Mouse (Mus musculus): Measurements from ENCODE around the gene Tmprss11g. TPM values are rescaled to one million over a fixed set of nuclear protein-coding genes. Genes with fewer than 3 reads are reported as not detected.

The Tmprss11g gene
- polyA plus RNA-seq, 2 experiments: not detected

DNA sequence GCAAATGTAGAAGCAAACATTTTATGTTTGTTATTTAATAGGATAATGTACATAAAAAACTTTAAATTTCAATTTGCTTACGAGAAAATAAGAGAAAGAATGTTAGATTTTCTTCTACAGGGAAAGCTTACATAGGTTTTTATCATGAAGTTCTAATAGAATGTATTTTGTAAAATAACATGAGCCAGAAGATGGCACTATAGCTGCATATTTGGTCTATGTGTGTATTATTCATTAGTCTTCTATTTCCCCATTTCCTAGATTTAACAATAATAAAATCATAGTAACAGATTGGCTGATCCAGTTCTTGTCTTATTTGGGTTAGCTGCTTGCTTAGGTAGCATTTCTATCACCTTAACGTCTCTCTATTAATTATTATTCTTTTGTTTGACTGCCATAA lies 35.8 kb downstream of the Tmprss11g start:
- Histone ChIP-seq H3K4me3 (replicated peaks; ENCODE audit: low read length) (no peak overlapping the region), H3K4me2 (replicated peaks; ENCODE audit: low read depth, low read length, severe bottlenecking) (no peak overlapping the region), H3K27ac (replicated peaks; ENCODE audit: low read depth, low read length) (no peak overlapping the region), H3K4me1 (ENCODE audit: control insufficient read depth, insufficient read depth, low read length) (no peaks in the 10 kb centered on the region), H3K9ac (ENCODE audit: low read depth, low read length, severe bottlenecking) (no peak overlapping the region), H3K27me3 (ENCODE audit: control insufficient read depth, insufficient read depth, low read length) (no peaks in the 10 kb centered on the region), H3K36me3 (ENCODE audit: control insufficient read depth, insufficient read depth, low read length) (no peaks in the 10 kb centered on the region), H3K9me3 (ENCODE audit: control insufficient read depth, low read length) (no peaks in the 10 kb centered on the region)
- TF ChIP-seq POLR2A (IDR thresholded peaks at IDR 0.05; ENCODE audit: borderline replicate concordance, extremely low read depth, insufficient read depth, insufficient read length): no peak
- no peak for ATAC-seq (ENCODE audit: low FRiP score, low read depth)
- peak; percentile 53 for DNase-seq (ENCODE audit: low spot score)
- 77% methylated on average over 2 of the region's 2 CpGs for WGBS

DNA sequence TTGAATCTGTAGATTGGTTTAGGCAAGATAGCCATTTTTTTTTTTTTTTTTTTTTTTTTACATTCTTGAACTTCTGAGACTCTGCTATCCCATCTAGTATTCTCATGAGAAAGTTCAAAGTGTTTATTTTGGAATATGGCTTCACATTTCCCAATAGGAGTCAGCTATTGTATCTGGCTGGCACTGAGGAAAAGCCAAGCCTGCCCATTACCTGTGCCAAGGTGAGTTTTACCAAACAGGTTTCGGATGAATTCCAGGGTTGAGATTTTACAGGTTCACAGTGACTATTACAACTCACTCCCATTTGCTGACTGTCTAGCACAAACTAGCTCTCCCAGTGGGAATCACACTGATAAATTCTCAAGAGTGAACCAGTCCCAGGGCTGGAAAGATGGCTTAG lies 36.4 kb downstream of the Tmprss11g start:
- no peak for TF ChIP-seq POLR2A (IDR thresholded peaks at IDR 0.05; ENCODE audit: borderline replicate concordance, extremely low read depth, insufficient read depth, insufficient read length)
- Histone ChIP-seq H3K27ac (replicated peaks; ENCODE audit: low read depth, low read length) (no peak overlapping the region), H3K27me3 (ENCODE audit: control insufficient read depth, insufficient read depth, low read length) (no peaks in the 10 kb centered on the region), H3K4me1 (ENCODE audit: control insufficient read depth, insufficient read depth, low read length) (no peaks in the 10 kb centered on the region), H3K9ac (ENCODE audit: low read depth, low read length, severe bottlenecking) (no peak overlapping the region), H3K4me2 (replicated peaks; ENCODE audit: low read depth, low read length, severe bottlenecking) (no peak overlapping the region), H3K9me3 (ENCODE audit: control insufficient read depth, low read length) (no peaks in the 10 kb centered on the region), H3K4me3 (replicated peaks; ENCODE audit: low read length) (no peak overlapping the region), H3K36me3 (ENCODE audit: control insufficient read depth, insufficient read depth, low read length) (no peaks in the 10 kb centered on the region)
- no peak for ATAC-seq (ENCODE audit: low FRiP score, low read depth)
- 86% methylated on average over 1 of the region's 1 CpGs for WGBS
- no peak for DNase-seq (ENCODE audit: low spot score)

DNA sequence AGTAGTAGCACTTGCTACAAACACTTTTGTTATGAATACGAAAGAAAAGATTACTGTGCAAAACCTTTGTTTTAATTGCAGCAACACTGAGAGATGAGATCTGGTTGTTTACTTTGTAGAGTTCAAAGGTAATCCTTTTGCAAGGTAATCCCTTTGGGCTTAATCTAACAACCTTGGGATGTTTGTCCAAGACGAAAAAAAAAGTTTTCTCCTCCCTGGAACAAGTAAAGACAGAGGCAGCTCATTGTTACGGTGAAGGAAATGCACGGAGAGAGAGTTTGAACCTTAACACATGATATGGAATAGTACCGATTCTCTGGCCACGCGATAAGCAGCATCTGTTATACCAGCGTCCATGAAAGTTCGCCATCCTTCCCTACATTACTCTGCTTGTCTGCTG lies 44.5 kb downstream of the Tmprss11g start:
- no peaks in the 10 kb centered on the region for H3K9me3 ChIP-seq (ENCODE audit: control insufficient read depth, low read length)
- H3K36me3 ChIP-seq (ENCODE audit: control insufficient read depth, insufficient read depth, low read length): no peaks in the 10 kb centered on the region
- no peak for TF ChIP-seq POLR2A (IDR thresholded peaks at IDR 0.05; ENCODE audit: borderline replicate concordance, extremely low read depth, insufficient read depth, insufficient read length)
- H3K4me2 ChIP-seq (replicated peaks; ENCODE audit: low read depth, low read length, severe bottlenecking): no peak overlapping the region
- no peak overlapping the region for H3K27ac ChIP-seq (replicated peaks; ENCODE audit: low read depth, low read length)
- ATAC-seq (ENCODE audit: low FRiP score, low read depth) (no peak), DNase-seq (ENCODE audit: low spot score) (no peak)
- WGBS: 87% methylated on average over 9 of the region's 9 CpGs
- H3K27me3 ChIP-seq (ENCODE audit: control insufficient read depth, insufficient read depth, low read length): no peaks in the 10 kb centered on the region
- no peak overlapping the region for H3K9ac ChIP-seq (ENCODE audit: low read depth, low read length, severe bottlenecking)
- H3K4me1 ChIP-seq (ENCODE audit: control insufficient read depth, insufficient read depth, low read length): no peaks in the 10 kb centered on the region
- H3K4me3 ChIP-seq (replicated peaks; ENCODE audit: low read length): no peak overlapping the region

DNA sequence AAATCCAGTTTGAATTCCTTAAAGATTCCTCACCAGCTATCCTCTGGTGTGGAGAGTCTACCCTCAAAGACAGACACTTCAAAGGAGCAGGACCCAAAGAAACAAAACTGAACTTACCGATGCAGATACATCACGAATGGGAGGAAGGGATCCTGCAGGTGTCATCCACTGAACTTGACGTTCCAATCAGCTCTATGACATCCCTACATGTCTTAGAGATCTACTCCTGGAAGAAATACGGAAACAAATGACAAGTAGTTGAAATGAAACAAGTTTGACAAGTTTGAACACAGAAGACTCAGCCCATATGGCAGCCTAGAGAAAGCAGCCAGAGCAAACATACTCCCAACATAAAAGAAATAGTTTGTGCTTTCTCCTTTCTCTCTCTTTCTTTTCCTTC lies 49.5 kb downstream of the Tmprss11g start, which contains the start of gene Tmprss11a:
Tmprss11a (minus strand) TSS at position 101 of the 400 bp plus-strand sequence.
- no peak for TF ChIP-seq POLR2A (IDR thresholded peaks at IDR 0.05; ENCODE audit: borderline replicate concordance, extremely low read depth, insufficient read depth, insufficient read length)
- WGBS: 69% methylated on average over 4 of the region's 4 CpGs
- no peak for ATAC-seq (ENCODE audit: low FRiP score, low read depth)
- Histone ChIP-seq H3K36me3 (ENCODE audit: control insufficient read depth, insufficient read depth, low read length) (no peaks in the 10 kb centered on the region), H3K27ac (replicated peaks; ENCODE audit: low read depth, low read length) (no peak within 1 kb of the TSS), H3K4me2 (replicated peaks; ENCODE audit: low read depth, low read length, severe bottlenecking) (no peak within 1 kb of the TSS), H3K4me1 (ENCODE audit: control insufficient read depth, insufficient read depth, low read length) (no peaks in the 10 kb centered on the region), H3K9ac (ENCODE audit: low read depth, low read length, severe bottlenecking) (no peak within 1 kb of the TSS), H3K27me3 (ENCODE audit: control insufficient read depth, insufficient read depth, low read length) (no peaks in the 10 kb centered on the region), H3K9me3 (ENCODE audit: control insufficient read depth, low read length) (no peaks in the 10 kb centered on the region), H3K4me3 (replicated peaks; ENCODE audit: low read length) (no peak within 1 kb of the TSS)
- DNase-seq (ENCODE audit: low spot score): no peak

DNA sequence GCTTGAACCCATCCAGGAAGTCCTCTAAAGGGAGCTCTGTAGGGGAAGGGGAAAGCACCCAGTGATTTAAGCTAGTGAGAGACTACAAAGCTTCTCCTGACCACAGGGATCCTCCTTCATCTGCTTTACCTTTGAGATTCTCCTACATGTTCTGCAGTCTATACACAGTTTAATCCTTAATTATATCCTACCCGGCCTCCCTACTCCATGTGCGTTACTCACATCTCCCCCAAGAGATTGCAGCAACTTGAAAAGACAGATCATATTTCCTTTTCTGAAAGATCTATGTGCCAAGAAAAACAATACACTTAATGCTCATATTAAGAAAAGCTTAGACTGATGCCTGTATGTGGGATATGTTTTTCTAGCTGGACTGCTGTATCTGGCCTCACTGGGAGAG lies 79.1 kb downstream of the Tmprss11g start:
- Histone ChIP-seq H3K27ac (replicated peaks; ENCODE audit: low read depth, low read length) (no peak overlapping the region), H3K9ac (ENCODE audit: low read depth, low read length, severe bottlenecking) (no peak overlapping the region), H3K4me1 (ENCODE audit: control insufficient read depth, insufficient read depth, low read length) (no peaks in the 10 kb centered on the region), H3K9me3 (ENCODE audit: control insufficient read depth, low read length) (no peaks in the 10 kb centered on the region), H3K36me3 (ENCODE audit: control insufficient read depth, insufficient read depth, low read length) (no peaks in the 10 kb centered on the region), H3K4me2 (replicated peaks; ENCODE audit: low read depth, low read length, severe bottlenecking) (no peak overlapping the region), H3K4me3 (replicated peaks; ENCODE audit: low read length) (no peak overlapping the region), H3K27me3 (ENCODE audit: control insufficient read depth, insufficient read depth, low read length) (no peaks in the 10 kb centered on the region)
- WGBS: 52% methylated on average over 2 of the region's 2 CpGs
- DNase-seq (ENCODE audit: low spot score): no peak
- ATAC-seq (ENCODE audit: low FRiP score, low read depth): no peak
- no peak for TF ChIP-seq POLR2A (IDR thresholded peaks at IDR 0.05; ENCODE audit: borderline replicate concordance, extremely low read depth, insufficient read depth, insufficient read length)

DNA sequence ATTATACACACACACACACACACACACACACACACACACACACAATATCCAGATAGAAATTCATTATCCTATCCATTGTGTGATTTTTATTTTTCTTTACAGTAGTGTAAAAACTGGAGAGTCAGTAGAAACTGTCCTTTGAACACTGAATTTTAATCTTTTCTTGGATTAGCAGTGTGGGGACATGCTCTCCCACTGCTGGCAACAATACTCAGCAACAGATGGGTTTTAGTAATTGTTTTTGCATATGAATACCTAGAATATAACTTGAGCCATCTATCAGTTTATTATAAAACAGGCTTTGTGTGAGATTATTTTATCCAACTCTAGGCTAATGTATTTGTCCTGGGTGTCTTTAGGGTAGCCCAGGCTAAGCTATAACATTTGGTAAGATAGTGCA lies 79.9 kb downstream of the Tmprss11g start:
- Histone ChIP-seq H3K4me1 (ENCODE audit: control insufficient read depth, insufficient read depth, low read length) (no peaks in the 10 kb centered on the region), H3K27ac (replicated peaks; ENCODE audit: low read depth, low read length) (no peak overlapping the region), H3K4me3 (replicated peaks; ENCODE audit: low read length) (no peak overlapping the region), H3K4me2 (replicated peaks; ENCODE audit: low read depth, low read length, severe bottlenecking) (no peak overlapping the region), H3K9me3 (ENCODE audit: control insufficient read depth, low read length) (no peaks in the 10 kb centered on the region), H3K36me3 (ENCODE audit: control insufficient read depth, insufficient read depth, low read length) (no peaks in the 10 kb centered on the region), H3K27me3 (ENCODE audit: control insufficient read depth, insufficient read depth, low read length) (no peaks in the 10 kb centered on the region), H3K9ac (ENCODE audit: low read depth, low read length, severe bottlenecking) (no peak overlapping the region)
- DNase-seq (ENCODE audit: low spot score) (no peak), ATAC-seq (ENCODE audit: low FRiP score, low read depth) (no peak)
- TF ChIP-seq POLR2A (IDR thresholded peaks at IDR 0.05; ENCODE audit: borderline replicate concordance, extremely low read depth, insufficient read depth, insufficient read length): no peak

Other genes starting within 250 kb of the Tmprss11g start
- not detected in 2 replicates for gene Tmprss11c, start 229.3 kb downstream of the Tmprss11g start, polyA plus RNA-seq (2012; rRNA removed)
- not detected in 2 replicates for gene Tmprss11c, start 229.3 kb downstream of the Tmprss11g start, polyA plus RNA-seq (2014; fragmentation: Nextera tagmentation; extraction: Ambion mirVana)
- gene Tmprss11d, start 145.2 kb downstream of the Tmprss11g start, polyA plus RNA-seq (2012; rRNA removed): not detected in 2 replicates
- not detected in 2 replicates for gene Tmprss11d, start 145.2 kb downstream of the Tmprss11g start, polyA plus RNA-seq (2014; fragmentation: Nextera tagmentation; extraction: Ambion mirVana)
- gene Tmprss11a, start 49.6 kb downstream of the Tmprss11g start, polyA plus RNA-seq (2012; rRNA removed): not detected in 2 replicates
- gene Tmprss11a, start 49.6 kb downstream of the Tmprss11g start, polyA plus RNA-seq (2014; fragmentation: Nextera tagmentation; extraction: Ambion mirVana): not detected in 2 replicates
- gene Tmprss11f, start 113.8 kb upstream of the Tmprss11g start, polyA plus RNA-seq (2012; rRNA removed): 0.01 and 0.03 TPM in 2 replicates
- gene Tmprss11f, start 113.8 kb upstream of the Tmprss11g start, polyA plus RNA-seq (2014; fragmentation: Nextera tagmentation; extraction: Ambion mirVana): 0.10 and 0.12 TPM in 2 replicates
- 0.03 and 0.04 TPM in 2 replicates for gene Tmprss11b, start 157.8 kb upstream of the Tmprss11g start, polyA plus RNA-seq (2012; rRNA removed)
- gene Tmprss11b, start 157.8 kb upstream of the Tmprss11g start, polyA plus RNA-seq (2014; fragmentation: Nextera tagmentation; extraction: Ambion mirVana): not detected in 2 replicates
- gene Tmprss11e, start 227.2 kb upstream of the Tmprss11g start, polyA plus RNA-seq (2012; rRNA removed): 0.03 TPM in 1 of 2 replicates, not detected in the other
- 0.12 TPM in 1 of 2 replicates, not detected in the other for gene Tmprss11e, start 227.2 kb upstream of the Tmprss11g start, polyA plus RNA-seq (2014; fragmentation: Nextera tagmentation; extraction: Ambion mirVana)